Mouse (Mus musculus) stomach, embryonic 16.5 days (tissue): Measurements from ENCODE around the gene Atp2b4. TPM values are rescaled to one million over a fixed set of nuclear protein-coding genes. Genes with fewer than 3 reads are reported as not detected.

Source experiments
- ATAC-seq: fragments of 200-750 bp; cut with Nextera tagmentation; 2 replicates; pipeline ENCODE4 v1.8.0; 2017; ENCODE audit warnings: moderate number of reproducible peaks, moderate TSS enrichment; ENCODE audit not compliant: insufficient read depth, low FRiP score
- H3K27ac ChIP-seq: fragments of 300-500 bp; sonication (generic); 2 replicates; pipeline ENCODE4 v1.5.1; 2014; ENCODE audit warnings: low read length
- H3K27me3 ChIP-seq: fragments of 300-500 bp; sonication (generic); 2 replicates; pipeline ENCODE4 v1.6.1; 2014; ENCODE audit warnings: low read length, control low read depth, mixed read lengths; ENCODE audit not compliant: control insufficient read depth, insufficient read depth
- H3K36me3 ChIP-seq: fragments of 300-500 bp; sonication (generic); 2 replicates; pipeline ENCODE4 v1.6.1; 2014; ENCODE audit warnings: low read length; ENCODE audit not compliant: control insufficient read depth, insufficient read depth
- H3K4me1 ChIP-seq: fragments of 300-500 bp; sonication (generic); 2 replicates; pipeline ENCODE4 v1.6.1; 2014; ENCODE audit warnings: low read length, control low read depth, mixed read lengths; ENCODE audit not compliant: control insufficient read depth, insufficient read depth
- H3K4me2 ChIP-seq: fragments of 300-500 bp; sonication (generic); 2 replicates; pipeline ENCODE4 v1.6.1; 2014; ENCODE audit warnings: low read depth, low read length, mixed read lengths
- H3K4me3 ChIP-seq: fragments of 300-500 bp; sonication (generic); replicated peaks from 2 replicates; pipeline ENCODE4 v1.5.1; 2014; ENCODE audit warnings: mild to moderate bottlenecking, low read length
- H3K9ac ChIP-seq: fragments of 300-500 bp; sonication (generic); 2 replicates; pipeline ENCODE4 v1.6.1; 2014; ENCODE audit warnings: low read length
- H3K9me3 ChIP-seq: fragments of 300-500 bp; sonication (generic); replicated peaks from 2 replicates; pipeline ENCODE4 v1.6.1; 2016; ENCODE audit warnings: low read length, control low read depth; ENCODE audit not compliant: control insufficient read depth
- WGBS: fragments of 180-500 bp; shearing (Covaris S2); extraction: QIAGEN DNeasy Blood & Tissue Kit; methylation state at CpG from one replicate; pipeline ENCODE4 v1.1.7; 2014; 5-methylcytosine and 5-hydroxymethylcytosine counted together
- polyA plus RNA-seq: library from polyadenylated mRNA; unstranded; fragments of >200 nt; fragmentation: Nextera tagmentation; extraction: Ambion mirVana; gene quantifications from 2 replicates; pipeline ENCODE4 v1.2.1, GENCODE M21; 2015

The Atp2b4 gene
- polyA plus RNA-seq, 1 experiment from 2014 or later, result 23.9 TPM

DNA sequence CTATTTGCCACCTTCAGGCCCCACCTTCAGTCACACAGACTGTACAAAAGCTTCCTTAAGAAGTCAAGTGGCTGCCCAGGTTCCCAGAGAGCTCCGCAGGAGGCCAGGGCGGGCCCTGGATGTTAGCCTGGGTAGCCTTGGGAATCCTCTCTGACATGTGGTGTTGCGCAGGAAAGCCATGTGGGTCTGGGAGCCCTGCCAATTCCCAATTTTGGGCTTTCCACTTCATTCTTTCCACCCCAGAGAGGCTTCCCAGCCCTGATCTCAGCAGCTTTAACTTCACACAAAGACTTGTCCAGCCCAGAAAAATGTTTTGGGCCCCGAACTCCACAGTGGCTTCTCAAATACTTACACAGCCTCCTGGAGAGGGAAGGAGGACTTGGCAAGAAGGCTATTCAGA lies 56.2 kb downstream of the Atp2b4 start:
- Histone ChIP-seq H3K4me3 (no peak overlapping the region), H3K27ac (peak overlapping the region; percentile 88), H3K9ac (peak overlapping the region; percentile 63; the same call in 1 of the 2 replicates), H3K36me3 (no peaks in the 10 kb centered on the region), H3K4me2 (no peak overlapping the region), H3K4me1 (peaks cover 31% of the 10 kb centered on the region), H3K27me3 (no peaks in the 10 kb centered on the region), H3K9me3 (no peaks in the 10 kb centered on the region)
- 23% methylated on average over 4 of the region's 4 CpGs for WGBS
- ATAC-seq, result peak; percentile 65

DNA sequence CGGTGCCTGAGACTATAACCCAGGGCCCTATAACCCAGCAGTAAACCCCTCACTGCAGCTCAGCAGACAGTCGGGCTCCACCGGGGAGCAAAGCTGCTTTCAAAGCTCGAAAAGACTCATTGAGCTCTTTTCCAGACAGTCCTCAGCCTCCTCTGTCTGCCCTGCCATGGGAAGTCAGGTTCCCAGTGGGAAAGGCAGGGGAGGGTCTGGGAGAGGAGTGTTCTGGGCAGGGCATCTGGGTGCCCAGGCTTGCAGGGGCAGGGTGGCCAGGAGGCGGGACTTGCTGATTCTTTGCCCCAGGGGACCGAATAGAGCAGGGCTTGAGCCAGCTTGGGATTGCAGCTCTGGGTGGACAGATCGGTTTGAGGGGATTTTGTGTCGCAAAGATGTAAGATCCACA lies 58.3 kb downstream of the Atp2b4 start:
- WGBS, result 50% methylated on average over 8 of the region's 8 CpGs
- no peaks in the 10 kb centered on the region for H3K36me3 ChIP-seq
- no peaks in the 10 kb centered on the region for H3K27me3 ChIP-seq
- peak overlapping the region; percentile 24; the same call in 1 of the 2 replicates for H3K9ac ChIP-seq
- peaks cover 25% of the 10 kb centered on the region for H3K4me1 ChIP-seq
- H3K4me2 ChIP-seq, result no peak overlapping the region
- H3K27ac ChIP-seq, result peak overlapping the region; percentile 2; the same call in 1 of the 2 replicates
- H3K9me3 ChIP-seq, result no peaks in the 10 kb centered on the region
- H3K4me3 ChIP-seq, result no peak overlapping the region
- no peak for ATAC-seq

DNA sequence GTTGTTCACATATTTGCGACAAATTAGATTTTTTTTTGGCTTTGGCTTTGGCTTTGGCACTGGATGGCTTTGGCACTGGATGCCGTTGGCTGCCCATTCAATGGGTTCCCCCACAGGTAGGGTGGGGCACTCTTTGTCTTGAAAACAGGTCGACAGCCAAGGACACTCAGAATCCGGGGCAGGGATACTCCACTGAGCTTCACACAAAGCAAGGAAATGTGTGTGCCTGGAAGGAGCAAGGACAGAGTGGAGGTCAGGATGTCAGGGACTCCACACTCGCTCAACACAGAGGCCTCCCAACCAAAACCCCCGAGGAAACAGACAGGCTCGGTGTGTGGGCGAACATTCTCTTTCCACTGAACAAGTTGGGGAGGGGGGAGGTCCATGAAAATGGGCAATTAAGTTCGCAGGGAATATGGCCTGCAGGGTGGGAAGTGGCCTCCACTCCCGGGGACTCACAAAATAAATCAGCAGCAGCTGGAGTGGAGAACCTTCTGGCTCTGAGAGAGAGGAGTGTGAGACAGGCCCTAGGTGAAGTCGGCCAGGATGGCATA lies 58.9 kb downstream of the Atp2b4 start:
- ATAC-seq, result no peak
- no peaks in the 10 kb centered on the region for H3K27me3 ChIP-seq
- no peak overlapping the region for H3K4me2 ChIP-seq
- no peaks in the 10 kb centered on the region for H3K9me3 ChIP-seq
- H3K36me3 ChIP-seq, result no peaks in the 10 kb centered on the region
- H3K4me1 ChIP-seq, result peaks cover 25% of the 10 kb centered on the region
- H3K9ac ChIP-seq, result peak overlapping the region; percentile 24; the same call in 1 of the 2 replicates
- 57% methylated on average over 11 of the region's 11 CpGs for WGBS
- peak overlapping the region; percentile 2; the same call in 1 of the 2 replicates for H3K27ac ChIP-seq
- H3K4me3 ChIP-seq, result no peak overlapping the region

DNA sequence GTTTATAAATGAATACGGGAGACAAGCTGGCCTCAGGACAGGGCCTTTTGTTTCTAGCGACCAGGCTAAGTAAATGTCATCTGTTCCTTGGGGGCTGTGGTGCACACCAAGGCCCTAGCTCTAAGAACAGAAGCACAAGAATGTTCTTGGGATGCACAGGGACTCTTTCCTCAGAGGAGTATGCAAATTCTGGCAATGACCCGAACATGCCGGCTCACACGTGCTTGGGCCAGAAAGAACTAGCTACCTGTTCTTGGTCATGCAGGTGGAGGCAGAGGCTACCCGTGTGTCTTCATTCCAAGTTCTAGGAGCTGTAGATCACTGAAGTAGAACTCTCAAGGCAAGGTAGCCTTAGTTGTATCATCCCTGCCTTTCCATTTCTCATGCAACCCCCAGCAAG lies 59.7 kb downstream of the Atp2b4 start:
- no peak overlapping the region for H3K9ac ChIP-seq
- 81% methylated on average over 6 of the region's 6 CpGs for WGBS
- no peak overlapping the region for H3K27ac ChIP-seq
- H3K4me3 ChIP-seq, result no peak overlapping the region
- ATAC-seq, result no peak
- H3K9me3 ChIP-seq, result no peaks in the 10 kb centered on the region
- H3K36me3 ChIP-seq, result no peaks in the 10 kb centered on the region
- H3K27me3 ChIP-seq, result no peaks in the 10 kb centered on the region
- H3K4me2 ChIP-seq, result no peak overlapping the region
- H3K4me1 ChIP-seq, result peaks cover 25% of the 10 kb centered on the region

DNA sequence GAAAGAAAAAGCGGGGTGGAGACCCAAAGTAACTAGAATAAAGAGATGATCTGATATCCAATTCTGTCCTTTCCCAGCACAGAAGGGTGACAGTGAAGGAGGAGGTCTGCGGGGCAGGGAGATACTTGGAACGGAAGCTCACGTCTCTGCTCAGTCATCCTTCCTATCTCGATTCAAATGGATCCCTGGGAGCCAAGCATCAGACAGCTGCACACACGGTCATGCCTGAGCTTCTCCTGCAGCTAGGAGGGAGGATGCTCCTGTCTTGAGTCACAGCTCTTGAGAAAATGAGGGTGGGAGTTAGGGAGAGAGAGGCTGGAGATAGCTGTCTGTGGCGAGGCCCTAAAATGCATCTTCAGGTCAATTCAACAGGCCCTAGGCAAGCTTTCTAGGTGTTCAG lies 64.2 kb downstream of the Atp2b4 start:
- Histone ChIP-seq H3K27me3 (no peaks in the 10 kb centered on the region), H3K9me3 (no peaks in the 10 kb centered on the region), H3K9ac (no peak overlapping the region), H3K4me3 (no peak overlapping the region), H3K4me1 (peaks cover 4% of the 10 kb centered on the region; the same call in 1 of the 2 replicates), H3K27ac (no peak overlapping the region), H3K4me2 (no peak overlapping the region), H3K36me3 (no peaks in the 10 kb centered on the region)
- WGBS, result 71% methylated on average over 7 of the region's 7 CpGs
- ATAC-seq, result no peak

DNA sequence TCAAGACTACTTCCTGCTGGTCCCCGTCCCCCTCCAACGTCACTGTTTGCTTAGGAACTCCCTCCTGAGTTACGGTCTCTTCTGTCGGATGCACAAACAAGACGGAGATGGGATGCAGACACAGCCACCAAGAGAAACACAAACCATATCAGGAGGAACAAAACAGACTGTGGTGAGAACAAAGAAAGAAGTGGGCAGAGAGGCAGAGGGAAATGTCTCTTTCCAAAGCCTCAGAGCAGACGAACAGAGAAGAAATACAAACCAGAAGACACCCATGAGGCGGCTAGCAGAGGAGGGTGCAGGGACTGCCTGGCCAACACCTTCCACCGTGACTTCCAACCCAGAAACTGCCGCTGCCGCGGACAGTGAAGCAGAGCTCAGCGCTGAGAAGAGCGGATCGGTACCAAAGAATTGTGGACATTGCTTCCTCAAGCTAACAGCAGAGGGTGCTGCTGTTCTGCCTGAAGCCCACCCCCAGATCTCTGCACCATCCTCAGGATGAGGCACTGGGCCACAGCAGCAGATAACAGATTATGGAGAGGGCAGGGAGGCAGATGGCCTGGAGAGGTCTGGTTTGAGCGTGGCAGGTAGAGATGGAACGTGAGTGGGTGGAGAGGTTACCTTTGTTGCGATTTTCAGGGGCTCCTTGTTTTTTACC lies 64.7 kb downstream of the Atp2b4 start:
- Histone ChIP-seq H3K4me1 (peaks cover 4% of the 10 kb centered on the region; the same call in 1 of the 2 replicates), H3K27ac (no peak overlapping the region), H3K4me2 (peak overlapping the region; percentile 38), H3K27me3 (no peaks in the 10 kb centered on the region), H3K4me3 (peak overlapping the region; percentile 25), H3K9me3 (no peaks in the 10 kb centered on the region), H3K9ac (peak overlapping the region; percentile 57), H3K36me3 (no peaks in the 10 kb centered on the region)
- WGBS, result 12% methylated on average over 17 of the region's 17 CpGs
- peak; percentile 76; the same call in 1 of the 2 replicates for ATAC-seq

DNA sequence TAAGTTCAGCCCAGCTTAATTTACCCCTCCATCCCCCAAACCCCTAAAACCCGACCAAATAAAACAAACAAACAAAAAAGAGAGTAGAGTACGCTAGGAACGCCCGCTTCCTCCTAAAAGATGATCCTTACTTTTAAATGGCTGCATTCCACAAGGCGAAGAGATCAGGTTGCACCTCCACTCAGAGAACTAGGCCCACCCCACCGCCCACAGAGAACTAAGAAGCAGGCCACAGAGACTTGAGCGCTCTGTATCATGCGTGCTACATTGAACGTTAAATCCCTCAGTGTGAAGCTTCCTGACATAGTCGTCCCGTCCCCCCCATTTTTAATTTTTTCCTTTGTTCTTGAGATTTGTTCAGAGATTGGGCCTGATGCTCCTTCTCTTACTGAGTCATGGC lies 68.0 kb downstream of the Atp2b4 start:
- Histone ChIP-seq H3K4me3 (no peak overlapping the region), H3K27me3 (no peaks in the 10 kb centered on the region), H3K9ac (no peak overlapping the region), H3K4me1 (peaks cover 4% of the 10 kb centered on the region; the same call in 1 of the 2 replicates), H3K4me2 (no peak overlapping the region), H3K9me3 (no peaks in the 10 kb centered on the region), H3K27ac (no peak overlapping the region), H3K36me3 (peaks cover 3% of the 10 kb centered on the region; the same call in 1 of the 2 replicates)
- WGBS, result 51% methylated on average over 11 of the region's 11 CpGs
- ATAC-seq, result no peak

DNA sequence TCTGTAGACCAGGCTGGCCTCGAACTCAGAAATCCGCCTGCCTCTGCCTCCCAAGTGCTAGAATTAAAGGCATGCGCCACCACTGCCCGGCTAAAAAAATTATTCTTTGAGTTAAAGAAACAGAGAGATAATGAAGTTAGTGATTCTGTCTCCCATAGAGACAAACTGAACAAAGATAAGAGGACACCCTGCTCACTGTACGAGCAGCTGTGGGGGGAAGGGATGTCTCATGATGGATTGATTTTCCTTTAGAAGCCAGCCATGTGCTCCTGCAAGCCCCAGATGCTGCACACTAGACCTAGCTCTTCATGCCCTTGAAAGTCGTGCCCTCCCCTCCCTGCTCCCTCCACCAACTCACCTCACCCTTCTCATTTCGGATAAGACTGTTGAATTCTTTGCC lies 72.5 kb downstream of the Atp2b4 start:
- no peak overlapping the region for H3K4me2 ChIP-seq
- no peaks in the 10 kb centered on the region for H3K27me3 ChIP-seq
- H3K36me3 ChIP-seq, result peaks cover 3% of the 10 kb centered on the region; the same call in 1 of the 2 replicates
- no peak for ATAC-seq
- H3K9ac ChIP-seq, result no peak overlapping the region
- H3K9me3 ChIP-seq, result no peaks in the 10 kb centered on the region
- WGBS, result 69% methylated on average over 7 of the region's 7 CpGs
- H3K4me1 ChIP-seq, result no peaks in the 10 kb centered on the region
- H3K27ac ChIP-seq, result no peak overlapping the region
- no peak overlapping the region for H3K4me3 ChIP-seq

DNA sequence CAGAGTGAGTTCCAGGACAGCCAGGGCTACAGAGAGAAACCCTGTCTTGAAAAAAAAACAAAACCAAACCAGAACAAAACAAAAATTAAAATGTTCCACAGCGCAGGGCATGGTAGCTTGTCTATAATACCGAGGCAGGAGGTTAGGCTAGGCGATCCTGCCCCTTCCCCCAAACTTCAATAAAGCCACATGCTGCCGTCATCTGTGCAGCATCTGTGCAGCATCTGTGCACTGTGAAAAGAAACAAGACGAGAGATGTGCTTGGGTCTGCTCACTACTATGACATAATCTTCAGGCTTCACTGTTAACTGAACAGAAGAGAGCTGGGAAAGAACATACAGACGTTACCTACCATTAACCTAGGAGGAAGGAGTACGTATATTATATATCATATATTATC lies 80.5 kb downstream of the Atp2b4 start:
- H3K9me3 ChIP-seq, result no peaks in the 10 kb centered on the region
- no peak overlapping the region for H3K4me3 ChIP-seq
- no peaks in the 10 kb centered on the region for H3K27me3 ChIP-seq
- no peak overlapping the region for H3K9ac ChIP-seq
- 83% methylated on average over 7 of the region's 7 CpGs for WGBS
- H3K36me3 ChIP-seq, result peaks cover 5% of the 10 kb centered on the region; the same call in 1 of the 2 replicates
- no peaks in the 10 kb centered on the region for H3K4me1 ChIP-seq
- ATAC-seq, result no peak
- no peak overlapping the region for H3K4me2 ChIP-seq
- H3K27ac ChIP-seq, result no peak overlapping the region
